Mouse (Mus musculus) hindbrain, embryonic 11.5 days (tissue): ENCODE results near the gene Papss1. TPM values are rescaled to one million over a fixed set of nuclear protein-coding genes. Genes with fewer than 3 reads are reported as not detected.

ENCODE experiments used
- ATAC-seq: fragments of 200-750 bp; cut with Nextera tagmentation; 2 replicates; pipeline ENCODE4 v1.8.0; 2017; ENCODE audit warnings: mild to moderate bottlenecking, moderate TSS enrichment, moderate library complexity; ENCODE audit not compliant: low FRiP score
- DNase-seq: peaks from one replicate; pipeline ENCODE4 v3.0.0-alpha.2; 2015; ENCODE audit warnings: low spot score
- H3K27ac ChIP-seq: fragments of 300-500 bp; sonication (generic); 2 replicates; pipeline ENCODE4 v1.5.1; 2014; ENCODE audit warnings: mild to moderate bottlenecking, low read depth, low read length
- H3K27me3 ChIP-seq: fragments of 300-500 bp; sonication (generic); 2 replicates; pipeline ENCODE4 v1.6.1; 2014; ENCODE audit warnings: mild to moderate bottlenecking, low read length, moderate library complexity, mixed read lengths; ENCODE audit not compliant: control insufficient read depth, insufficient read depth
- H3K36me3 ChIP-seq: fragments of 300-500 bp; sonication (generic); 2 replicates; pipeline ENCODE4 v1.6.1; 2014; ENCODE audit warnings: mild to moderate bottlenecking, low read length, moderate library complexity, mixed read lengths; ENCODE audit not compliant: control insufficient read depth, insufficient read depth
- H3K4me1 ChIP-seq: fragments of 300-500 bp; sonication (generic); replicated peaks from 2 replicates; pipeline ENCODE4 v1.6.1; 2014; ENCODE audit warnings: low read length, mixed read lengths; ENCODE audit not compliant: control insufficient read depth, insufficient read depth
- H3K4me2 ChIP-seq: fragments of 300-500 bp; sonication (generic); replicated peaks from 2 replicates; pipeline ENCODE4 v1.6.1; 2014; ENCODE audit warnings: mild to moderate bottlenecking, low read depth, low read length
- H3K4me3 ChIP-seq: fragments of 300-500 bp; sonication (generic); 2 replicates; pipeline ENCODE4 v1.5.1; 2014; ENCODE audit warnings: low read depth, low read length
- H3K9ac ChIP-seq: fragments of 300-500 bp; sonication (generic); 2 replicates; pipeline ENCODE4 v1.6.1; 2014; ENCODE audit warnings: low read depth, low read length
- H3K9me3 ChIP-seq: fragments of 300-500 bp; sonication (generic); 2 replicates; pipeline ENCODE4 v1.6.1; 2016; ENCODE audit warnings: low read length; ENCODE audit not compliant: control insufficient read depth
- WGBS: fragments of 180-500 bp; shearing (Covaris S2); extraction: QIAGEN DNeasy Blood & Tissue Kit; methylation state at CpG from one replicate; pipeline ENCODE4 v1.1.7; 2014; 5-methylcytosine and 5-hydroxymethylcytosine counted together
- polyA plus RNA-seq: library from polyadenylated mRNA; unstranded; fragments of >200 nt; fragmentation: Nextera tagmentation; extraction: Ambion mirVana; gene quantifications from 2 replicates; pipeline ENCODE4 v1.2.1, GENCODE M21; 2014

Papss1 gene
- polyA plus RNA-seq, 1 experiment from 2014 or later, result 83.8 TPM

DNA sequence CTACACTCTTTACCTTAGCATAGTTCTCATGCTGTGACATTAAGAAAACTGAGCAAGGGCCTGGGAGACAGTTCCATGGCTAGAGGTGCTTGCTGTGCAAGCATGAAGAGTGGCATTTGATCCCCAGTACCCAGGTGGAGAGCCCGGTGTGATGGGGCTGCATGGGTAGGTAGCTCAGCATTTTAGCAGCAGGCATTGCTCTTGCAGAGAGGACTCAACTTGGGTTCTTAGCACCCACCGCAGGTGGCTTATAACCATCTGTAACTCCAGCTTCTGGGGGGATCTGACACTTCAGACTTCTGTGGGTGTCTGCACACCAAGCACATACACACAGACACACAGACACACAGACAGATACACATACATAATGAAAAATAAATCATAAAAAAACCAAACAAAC is 69.5 kb downstream of the Papss1 start:
- no peaks in the 10 kb centered on the region for H3K27me3 ChIP-seq

GRCm38 (mm10) chr3:131636126-131636525 is 71.6 kb downstream of the Papss1 start:
- ATAC-seq (no peak), DNase-seq (no peak)
- Histone ChIP-seq H3K4me1 (no peaks in the 10 kb centered on the region), H3K27ac (no peak overlapping the region), H3K4me3 (no peak overlapping the region), H3K36me3 (no peaks in the 10 kb centered on the region), H3K4me2 (no peak overlapping the region), H3K27me3 (no peaks in the 10 kb centered on the region), H3K9me3 (no peaks in the 10 kb centered on the region), H3K9ac (no peak overlapping the region)
- WGBS, result 50% methylated on average over 5 of the region's 5 CpGs

More for the DNA sequence above, 69.5 kb downstream of the Papss1 start:
- Histone ChIP-seq H3K27ac (no peak overlapping the region), H3K4me3 (no peak overlapping the region), H3K9ac (no peak overlapping the region), H3K36me3 (no peaks in the 10 kb centered on the region), H3K4me2 (no peak overlapping the region), H3K4me1 (no peaks in the 10 kb centered on the region), H3K9me3 (no peaks in the 10 kb centered on the region)
- 91% methylated on average over 2 of the region's 2 CpGs for WGBS
- DNase-seq (no peak), ATAC-seq (no peak)

GRCm38 (mm10) chr3:131637008-131637407 is 72.4 kb downstream of the Papss1 start:
- no peak overlapping the region for H3K4me2 ChIP-seq
- H3K9ac ChIP-seq, result no peak overlapping the region
- H3K36me3 ChIP-seq, result no peaks in the 10 kb centered on the region
- DNase-seq (no peak), ATAC-seq (peak; percentile 20)
- H3K27ac ChIP-seq, result no peak overlapping the region
- no peak overlapping the region for H3K4me3 ChIP-seq
- no peaks in the 10 kb centered on the region for H3K9me3 ChIP-seq
- no peaks in the 10 kb centered on the region for H3K27me3 ChIP-seq
- H3K4me1 ChIP-seq, result no peaks in the 10 kb centered on the region
- WGBS, result 84% methylated on average over 3 of the region's 3 CpGs

DNA sequence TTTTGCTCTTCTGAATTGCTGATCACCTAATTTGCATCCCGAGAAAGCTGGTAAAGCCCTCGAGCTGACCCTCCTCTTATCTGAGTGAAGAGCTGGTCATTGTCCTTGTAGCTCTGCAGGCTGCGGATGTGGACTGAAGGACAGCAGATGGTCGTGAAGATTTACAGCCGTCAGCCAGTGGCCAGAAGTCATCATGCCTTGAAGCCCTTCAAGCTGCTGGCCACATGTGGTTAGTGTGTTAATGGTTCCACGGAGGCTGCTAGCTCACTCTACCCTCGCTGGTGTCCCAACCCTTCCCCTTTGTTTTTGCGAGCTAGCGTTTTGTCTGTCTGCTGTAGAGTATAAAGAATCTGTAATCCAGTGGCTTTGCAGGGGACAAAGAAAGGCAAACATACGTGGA is 73.1 kb downstream of the Papss1 start:
- Histone ChIP-seq H3K4me1 (no peaks in the 10 kb centered on the region), H3K27ac (peak overlapping the region; percentile 51; the same call in 1 of the 2 replicates), H3K4me2 (no peak overlapping the region), H3K27me3 (no peaks in the 10 kb centered on the region), H3K9me3 (no peaks in the 10 kb centered on the region), H3K4me3 (no peak overlapping the region), H3K36me3 (no peaks in the 10 kb centered on the region), H3K9ac (no peak overlapping the region)
- WGBS, result 23% methylated on average over 10 of the region's 10 CpGs
- DNase-seq, result peak; percentile 36
- peak; percentile 72 for ATAC-seq

DNA sequence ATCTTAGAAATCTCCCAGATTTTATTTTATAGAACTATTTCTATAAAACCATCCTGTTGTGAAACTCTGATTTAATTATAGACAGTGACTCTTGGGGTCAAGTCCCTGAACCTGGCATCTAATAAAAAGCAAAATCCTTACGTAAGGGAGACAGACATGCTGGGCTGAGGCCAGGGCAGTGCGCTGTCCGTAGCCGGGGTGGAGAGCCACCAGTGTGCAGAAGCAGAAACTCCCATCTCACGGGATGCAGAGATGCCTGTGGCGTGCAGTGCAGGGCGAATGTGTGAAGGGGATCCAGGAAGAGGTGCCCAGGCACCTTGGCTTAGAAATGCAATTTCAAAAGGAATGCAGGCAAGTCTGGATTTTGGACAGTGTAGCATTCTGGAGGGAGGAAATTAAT is 73.6 kb downstream of the Papss1 start:
- ATAC-seq (no peak), DNase-seq (no peak)
- Histone ChIP-seq H3K4me2 (no peak overlapping the region), H3K4me3 (no peak overlapping the region), H3K36me3 (peaks cover 2% of the 10 kb centered on the region; the same call in 1 of the 2 replicates), H3K9me3 (no peaks in the 10 kb centered on the region), H3K27me3 (no peaks in the 10 kb centered on the region), H3K4me1 (no peaks in the 10 kb centered on the region), H3K27ac (no peak overlapping the region), H3K9ac (no peak overlapping the region)
- 72% methylated on average over 7 of the region's 7 CpGs for WGBS

DNA sequence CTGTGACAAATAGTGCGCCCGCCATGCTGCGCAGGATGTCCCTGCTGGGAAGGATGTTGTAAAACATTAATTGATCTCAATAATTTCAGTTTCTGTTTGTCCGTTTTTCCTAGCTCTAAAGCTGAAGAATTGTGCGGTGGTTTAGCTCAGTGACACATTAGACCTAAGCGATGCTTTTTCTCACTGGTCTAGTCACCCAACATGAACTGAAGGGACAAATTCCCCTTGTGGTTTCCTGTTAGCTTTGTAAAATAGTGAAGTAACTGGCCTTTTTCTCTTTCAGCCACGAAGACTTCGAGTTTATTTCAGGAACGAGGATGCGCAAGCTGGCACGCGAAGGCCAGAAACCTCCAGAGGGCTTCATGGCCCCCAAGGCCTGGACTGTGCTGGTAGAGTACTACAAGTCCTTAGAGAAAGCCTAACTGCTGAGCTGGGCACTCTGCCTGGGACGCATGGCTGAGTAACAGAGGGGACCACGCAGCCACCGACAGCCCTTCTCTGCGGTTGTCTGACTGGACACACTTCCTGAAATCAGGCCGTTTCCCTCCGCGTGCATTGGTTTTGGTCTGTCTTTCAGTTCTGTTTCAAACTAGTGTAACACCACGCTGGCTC is 78.2 kb downstream of the Papss1 start:
- WGBS, result 90% methylated on average over 20 of the region's 20 CpGs
- Histone ChIP-seq H3K27ac (no peak overlapping the region), H3K27me3 (no peaks in the 10 kb centered on the region), H3K4me1 (no peaks in the 10 kb centered on the region), H3K9ac (no peak overlapping the region), H3K9me3 (no peaks in the 10 kb centered on the region), H3K4me3 (no peak overlapping the region), H3K36me3 (peaks cover 2% of the 10 kb centered on the region; the same call in 1 of the 2 replicates), H3K4me2 (no peak overlapping the region)
- ATAC-seq (no peak), DNase-seq (no peak)

GRCm38 (mm10) chr3:131645203-131645602 is 80.6 kb downstream of the Papss1 start:
- no peak overlapping the region for H3K4me3 ChIP-seq
- no peaks in the 10 kb centered on the region for H3K9me3 ChIP-seq
- ATAC-seq, result no peak
- H3K27ac ChIP-seq, result no peak overlapping the region
- H3K36me3 ChIP-seq, result peaks cover 2% of the 10 kb centered on the region; the same call in 1 of the 2 replicates
- no peaks in the 10 kb centered on the region for H3K4me1 ChIP-seq
- H3K9ac ChIP-seq, result no peak overlapping the region
- H3K27me3 ChIP-seq, result no peaks in the 10 kb centered on the region
- H3K4me2 ChIP-seq, result no peak overlapping the region
- 90% methylated on average over 5 of the region's 5 CpGs for WGBS
- DNase-seq, result no peak

DNA sequence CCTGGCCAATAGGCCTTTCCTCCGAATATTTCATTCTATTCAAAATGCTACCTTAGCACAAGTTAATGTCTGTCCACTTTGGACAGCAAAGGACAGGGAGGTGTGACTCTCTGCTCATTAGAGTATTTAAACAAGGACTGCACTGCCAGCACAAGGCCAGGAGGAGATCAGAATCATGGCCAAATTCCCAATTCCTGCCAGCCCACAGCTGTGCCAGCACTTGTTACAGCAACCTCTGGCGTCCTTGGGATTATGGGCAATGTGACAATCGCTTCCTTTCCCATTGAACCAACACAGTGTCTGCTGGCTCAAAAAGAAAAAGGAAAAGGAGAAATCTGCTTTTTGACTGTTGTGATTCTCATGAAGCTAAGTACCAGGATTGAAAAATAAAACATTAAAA is 89.8 kb downstream of the Papss1 start:
- no peaks in the 10 kb centered on the region for H3K36me3 ChIP-seq
- 89% methylated on average over 3 of the region's 3 CpGs for WGBS
- no peaks in the 10 kb centered on the region for H3K27me3 ChIP-seq
- H3K9ac ChIP-seq, result no peak overlapping the region
- H3K4me1 ChIP-seq, result no peaks in the 10 kb centered on the region
- DNase-seq (no peak), ATAC-seq (no peak)
- no peak overlapping the region for H3K27ac ChIP-seq
- H3K9me3 ChIP-seq, result no peaks in the 10 kb centered on the region
- H3K4me3 ChIP-seq, result no peak overlapping the region
- no peak overlapping the region for H3K4me2 ChIP-seq

- no peak overlapping the region for H3K4me2 ChIP-seq
- DNase-seq, result no peak
Observed at GRCm38 (mm10) chr3:131656032-131656431, 91.5 kb downstream of the Papss1 start.

More at GRCm38 (mm10) chr3:131656032-131656431, 91.5 kb downstream of the Papss1 start:
- Histone ChIP-seq H3K27me3 (no peaks in the 10 kb centered on the region), H3K9ac (no peak overlapping the region), H3K9me3 (no peaks in the 10 kb centered on the region), H3K4me3 (no peak overlapping the region), H3K4me1 (no peaks in the 10 kb centered on the region), H3K27ac (no peak overlapping the region), H3K36me3 (no peaks in the 10 kb centered on the region)
- 77% methylated on average over 6 of the region's 6 CpGs for WGBS
- no peak for ATAC-seq
